Mouse (Mus musculus): ENCODE measurements around the gene Gstm5. TPM values are rescaled to one million over a fixed set of nuclear protein-coding genes. Genes with fewer than 3 reads are reported as not detected.

Gstm5 gene
- total RNA-seq, 2 experiments from 2014 or later, result 281 to 321 TPM

- no peak for DNase-seq (ENCODE audit: extremely low spot score in 1 of 2, low spot score in 1 of 2)
These were observed 34.1 kb downstream of the Gstm5 start for GRCm38 (mm10) chr3:107929731-107930130.

- no peak for DNase-seq (ENCODE audit: extremely low spot score in 1 of 2, low spot score in 1 of 2)
These were observed 35.5 kb downstream of the Gstm5 start for GRCm38 (mm10) chr3:107931134-107931533.

GRCm38 (mm10) chr3:107931670-107932069 is 36.0 kb downstream of the Gstm5 start, which contains the start of gene Gstm7:
Gene Gstm7, minus strand, starts transcription at chr3:107931817.
- peak; percentile 97 for DNase-seq (ENCODE audit: extremely low spot score in 1 of 2, low spot score in 1 of 2)

- DNase-seq (ENCODE audit: extremely low spot score in 1 of 2, low spot score in 1 of 2), result no peak
These were observed 36.5 kb downstream of the Gstm5 start for GRCm38 (mm10) chr3:107932128-107932527.

GRCm38 (mm10) chr3:107935268-107935667 is 39.6 kb downstream of the Gstm5 start:
- DNase-seq (ENCODE audit: extremely low spot score in 1 of 2, low spot score in 1 of 2), result no peak

GRCm38 (mm10) chr3:107935888-107936287 is 40.3 kb downstream of the Gstm5 start:
- DNase-seq (ENCODE audit: extremely low spot score in 1 of 2, low spot score in 1 of 2), result no peak

- DNase-seq (ENCODE audit: extremely low spot score in 1 of 2, low spot score in 1 of 2), result peak in 1 of 2 experiments; percentile 58
These were observed 43.8 kb downstream of the Gstm5 start for GRCm38 (mm10) chr3:107939403-107939802.

- no peak for DNase-seq (ENCODE audit: extremely low spot score in 1 of 2, low spot score in 1 of 2)
These were observed 44.2 kb downstream of the Gstm5 start for GRCm38 (mm10) chr3:107939830-107940229.

GRCm38 (mm10) chr3:107940524-107940923 is 44.9 kb downstream of the Gstm5 start:
- no peak for DNase-seq (ENCODE audit: extremely low spot score in 1 of 2, low spot score in 1 of 2)

- DNase-seq (ENCODE audit: extremely low spot score in 1 of 2, low spot score in 1 of 2), result no peak
These were observed 45.6 kb downstream of the Gstm5 start for GRCm38 (mm10) chr3:107941261-107941660.

GRCm38 (mm10) chr3:107943239-107943990 is 47.8 kb downstream of the Gstm5 start, which contains the start of gene Gstm6:
Gene Gstm6, minus strand, starts transcription at chr3:107943749.
- DNase-seq (ENCODE audit: extremely low spot score in 1 of 2, low spot score in 1 of 2), result peak in 1 of 2 experiments; percentile 42

GRCm38 (mm10) chr3:107945729-107946128 is 50.1 kb downstream of the Gstm5 start:
- no peak for DNase-seq (ENCODE audit: extremely low spot score in 1 of 2, low spot score in 1 of 2)

Other genes with a start within 250 kb of the Gstm5 start
- 100 to 1,000 TPM; 333 to 340 TPM for gene Ahcyl1, start 199.3 kb upstream of the Gstm5 start, total RNA-seq (2021)
- 10 to 100 TPM; 17.1 to 18.6 TPM for gene Csf1, start 135.4 kb upstream of the Gstm5 start, total RNA-seq (2021)
- not detected for gene Eps8l3, start 18.6 kb upstream of the Gstm5 start, total RNA-seq (2021)
- gene Gstm7, start 36.0 kb downstream of the Gstm5 start, total RNA-seq (2021), result 100 to 1,000 TPM; 150 to 174 TPM
- 10 to 100 TPM; 12.1 to 14.2 TPM for gene Gstm6, start 47.9 kb downstream of the Gstm5 start, total RNA-seq (2021)
- not detected for gene Gstm3, start 73.5 kb downstream of the Gstm5 start, total RNA-seq (2021)
- 1 to 10 TPM; 2.6 to 2.8 TPM for gene Gstm2, start 90.6 kb downstream of the Gstm5 start, total RNA-seq (2021)
- 100 to 1,000 TPM; 299 to 321 TPM for gene Gstm1, start 122.2 kb downstream of the Gstm5 start, total RNA-seq (2021)
- 10 to 100 TPM; 12.0 to 12.1 TPM for gene Gstm4, start 149.1 kb downstream of the Gstm5 start, total RNA-seq (2021)
- gene Ampd2, start 190.8 kb downstream of the Gstm5 start, total RNA-seq (2021), result 10 to 100 TPM; 69.8 to 76.2 TPM
- not detected for gene Gnat2, start 197.0 kb downstream of the Gstm5 start, total RNA-seq (2021)